Mouse (Mus musculus) midbrain, embryonic 10.5 days (tissue): ENCODE results near the gene Thy1. TPM values are rescaled to one million over a fixed set of nuclear protein-coding genes. Genes with fewer than 3 reads are reported as not detected.

Source experiments
- DNase-seq: peaks from one replicate; pipeline ENCODE4 v3.0.0-alpha.2; 2017; ENCODE audit warnings: low spot score
- H3K27ac ChIP-seq: fragments of 300-500 bp; sonication (generic); replicated peaks from 2 replicates; pipeline ENCODE4 v1.5.1; 2016; ENCODE audit warnings: mild to moderate bottlenecking
- H3K27me3 ChIP-seq: fragments of 300-500 bp; sonication (generic); 2 replicates; pipeline ENCODE4 v1.6.1; 2016; ENCODE audit warnings: low read depth, mild to moderate bottlenecking; ENCODE audit not compliant: poor library complexity, severe bottlenecking
- H3K36me3 ChIP-seq: fragments of 300-500 bp; sonication (generic); 2 replicates; pipeline ENCODE4 v1.6.1; 2016; ENCODE audit warnings: mild to moderate bottlenecking, moderate library complexity
- H3K4me1 ChIP-seq: fragments of 300-500 bp; sonication (generic); 2 replicates; pipeline ENCODE4 v1.6.1; 2016
- H3K4me3 ChIP-seq: fragments of 300-500 bp; sonication (generic); 2 replicates; pipeline ENCODE4 v1.5.1; 2016; ENCODE audit warnings: mild to moderate bottlenecking, moderate library complexity
- H3K9me3 ChIP-seq: fragments of 300-500 bp; sonication (generic); replicated peaks from 2 replicates; pipeline ENCODE4 v1.6.1; 2016; ENCODE audit warnings: mild to moderate bottlenecking
- WGBS: fragments of 180-500 bp; shearing (Covaris S2); methylation state at CpG from one replicate; pipeline ENCODE4 v1.1.7; 2016; 5-methylcytosine and 5-hydroxymethylcytosine counted together
- polyA plus RNA-seq: library from polyadenylated mRNA; unstranded; fragments of >200 nt; fragmentation: Nextera tagmentation; extraction: Ambion mirVana; gene quantifications from 2 replicates; pipeline ENCODE4 v1.2.1, GENCODE M21; 2016

The Thy1 gene
- polyA plus RNA-seq, 1 experiment from 2014 or later, result not detected

GRCm38 (mm10) chr9:44017846-44018245 lies 25.3 kb upstream of the Thy1 start:
- Histone ChIP-seq H3K27ac (no peak overlapping the region), H3K36me3 (no peaks in the 10 kb centered on the region), H3K9me3 (no peaks in the 10 kb centered on the region), H3K27me3 (no peaks in the 10 kb centered on the region), H3K4me3 (no peak overlapping the region), H3K4me1 (no peaks in the 10 kb centered on the region; the same call in 1 of the 2 replicates)
- no peak for DNase-seq
- WGBS, result 76% methylated on average over 5 of the region's 5 CpGs

GRCm38 (mm10) chr9:44020001-44020400 lies 23.2 kb upstream of the Thy1 start:
- DNase-seq, result no peak
- 87% methylated on average over 7 of the region's 7 CpGs for WGBS
- H3K4me3 ChIP-seq, result no peak overlapping the region
- no peaks in the 10 kb centered on the region for H3K27me3 ChIP-seq
- no peaks in the 10 kb centered on the region; the same call in 1 of the 2 replicates for H3K4me1 ChIP-seq
- no peaks in the 10 kb centered on the region for H3K36me3 ChIP-seq
- H3K27ac ChIP-seq, result no peak overlapping the region
- no peaks in the 10 kb centered on the region for H3K9me3 ChIP-seq

GRCm38 (mm10) chr9:44022100-44022847 lies 20.9 kb upstream of the Thy1 start:
- no peaks in the 10 kb centered on the region; the same call in 1 of the 2 replicates for H3K4me1 ChIP-seq
- no peak for DNase-seq
- no peak overlapping the region for H3K4me3 ChIP-seq
- H3K27me3 ChIP-seq, result no peaks in the 10 kb centered on the region
- H3K36me3 ChIP-seq, result no peaks in the 10 kb centered on the region
- H3K9me3 ChIP-seq, result no peaks in the 10 kb centered on the region
- 70% methylated on average over 8 of the region's 8 CpGs for WGBS
- H3K27ac ChIP-seq, result no peak overlapping the region

- Histone ChIP-seq H3K27ac (no peak overlapping the region), H3K9me3 (no peaks in the 10 kb centered on the region), H3K27me3 (no peaks in the 10 kb centered on the region), H3K36me3 (no peaks in the 10 kb centered on the region), H3K4me3 (no peak overlapping the region), H3K4me1 (no peaks in the 10 kb centered on the region; the same call in 1 of the 2 replicates)
- DNase-seq, result no peak
- WGBS, result 76% methylated on average over 3 of the region's 3 CpGs
Observed at GRCm38 (mm10) chr9:44024096-44024495, 19.1 kb upstream of the Thy1 start.

- 65% methylated on average over 5 of the region's 5 CpGs for WGBS
- no peaks in the 10 kb centered on the region for H3K4me1 ChIP-seq
- H3K9me3 ChIP-seq, result no peaks in the 10 kb centered on the region
- no peak overlapping the region for H3K4me3 ChIP-seq
- H3K27ac ChIP-seq, result no peak overlapping the region
- H3K27me3 ChIP-seq, result no peaks in the 10 kb centered on the region
- no peak for DNase-seq
- no peaks in the 10 kb centered on the region for H3K36me3 ChIP-seq
Observed at GRCm38 (mm10) chr9:44029580-44030236, 13.5 kb upstream of the Thy1 start.

GRCm38 (mm10) chr9:44030646-44031045 lies 12.5 kb upstream of the Thy1 start:
- WGBS, result 90% methylated on average over 4 of the region's 4 CpGs

GRCm38 (mm10) chr9:44031079-44031478 lies 12.1 kb upstream of the Thy1 start:
- WGBS, result 91% methylated on average over 5 of the region's 5 CpGs
- Histone ChIP-seq H3K36me3 (no peaks in the 10 kb centered on the region), H3K4me1 (no peaks in the 10 kb centered on the region), H3K27ac (no peak overlapping the region), H3K4me3 (no peak overlapping the region), H3K27me3 (no peaks in the 10 kb centered on the region), H3K9me3 (no peaks in the 10 kb centered on the region)
- DNase-seq, result no peak

More at GRCm38 (mm10) chr9:44030646-44031045, 12.5 kb upstream of the Thy1 start:
- Histone ChIP-seq H3K9me3 (no peaks in the 10 kb centered on the region), H3K4me3 (no peak overlapping the region), H3K27ac (no peak overlapping the region), H3K36me3 (no peaks in the 10 kb centered on the region), H3K4me1 (no peaks in the 10 kb centered on the region), H3K27me3 (no peaks in the 10 kb centered on the region)
- DNase-seq, result no peak

- H3K36me3 ChIP-seq, result no peaks in the 10 kb centered on the region
- H3K27ac ChIP-seq, result no peak overlapping the region
- WGBS, result 88% methylated on average over 4 of the region's 4 CpGs
- H3K4me3 ChIP-seq, result no peak overlapping the region
- DNase-seq, result no peak
- no peaks in the 10 kb centered on the region for H3K9me3 ChIP-seq
- no peaks in the 10 kb centered on the region for H3K27me3 ChIP-seq
- H3K4me1 ChIP-seq, result no peaks in the 10 kb centered on the region
Observed at GRCm38 (mm10) chr9:44031946-44032345, 11.2 kb upstream of the Thy1 start.

- 94% methylated on average over 5 of the region's 5 CpGs for WGBS
- H3K27me3 ChIP-seq, result no peaks in the 10 kb centered on the region
Observed at GRCm38 (mm10) chr9:44033317-44033716, 9.9 kb upstream of the Thy1 start.

GRCm38 (mm10) chr9:44033957-44034727 lies 9.0 kb upstream of the Thy1 start:
- Histone ChIP-seq H3K36me3 (no peaks in the 10 kb centered on the region), H3K27me3 (no peaks in the 10 kb centered on the region), H3K9me3 (no peaks in the 10 kb centered on the region), H3K4me1 (no peaks in the 10 kb centered on the region), H3K27ac (no peak overlapping the region), H3K4me3 (no peak overlapping the region)
- WGBS, result 77% methylated on average over 13 of the region's 13 CpGs
- DNase-seq, result no peak

More at GRCm38 (mm10) chr9:44033317-44033716, 9.9 kb upstream of the Thy1 start:
- Histone ChIP-seq H3K4me3 (no peak overlapping the region), H3K4me1 (no peaks in the 10 kb centered on the region), H3K9me3 (no peaks in the 10 kb centered on the region), H3K36me3 (no peaks in the 10 kb centered on the region), H3K27ac (no peak overlapping the region)
- DNase-seq, result no peak

- 95% methylated on average over 5 of the region's 5 CpGs for WGBS
- peaks cover 15% of the 10 kb centered on the region for H3K27me3 ChIP-seq
- H3K4me1 ChIP-seq, result no peaks in the 10 kb centered on the region
- H3K9me3 ChIP-seq, result no peaks in the 10 kb centered on the region
- H3K4me3 ChIP-seq, result no peak overlapping the region
- no peak overlapping the region for H3K27ac ChIP-seq
- DNase-seq, result no peak
- no peaks in the 10 kb centered on the region for H3K36me3 ChIP-seq
Observed at GRCm38 (mm10) chr9:44037106-44037505, 6.1 kb upstream of the Thy1 start.

- Histone ChIP-seq H3K27me3 (peaks cover 60% of the 10 kb centered on the region), H3K4me1 (peaks cover 18% of the 10 kb centered on the region), H3K4me3 (no peak overlapping the region), H3K9me3 (no peaks in the 10 kb centered on the region), H3K27ac (no peak overlapping the region), H3K36me3 (no peaks in the 10 kb centered on the region)
- 74% methylated on average over 7 of the region's 7 CpGs for WGBS
- no peak for DNase-seq
Observed at GRCm38 (mm10) chr9:44041511-44042395, 1.4 kb upstream of the Thy1 start.
